Mouse (Mus musculus) heart, embryonic 11.5 days (tissue): ENCODE results near the gene Dhx38. TPM values are rescaled to one million over a fixed set of nuclear protein-coding genes. Genes with fewer than 3 reads are reported as not detected.

Source experiments
- ATAC-seq: fragments of 200-750 bp; cut with Nextera tagmentation; replicated peaks from 2 replicates; pipeline ENCODE4 v1.8.0; 2017; ENCODE audit warnings: moderate library complexity; ENCODE audit not compliant: insufficient number of reproducible peaks, low FRiP score, low TSS enrichment
- H3K27ac ChIP-seq: fragments of 300-500 bp; sonication (generic); 2 replicates; pipeline ENCODE4 v1.5.1; 2014; ENCODE audit warnings: mild to moderate bottlenecking, low read depth, low read length
- H3K27me3 ChIP-seq: fragments of 300-500 bp; sonication (generic); 2 replicates; pipeline ENCODE4 v1.6.1; 2014; ENCODE audit warnings: mild to moderate bottlenecking, low read length, mixed read lengths; ENCODE audit not compliant: control insufficient read depth, insufficient read depth
- H3K36me3 ChIP-seq: fragments of 300-500 bp; sonication (generic); 2 replicates; pipeline ENCODE4 v1.6.1; 2014; ENCODE audit warnings: mild to moderate bottlenecking, low read length, moderate library complexity, mixed read lengths; ENCODE audit not compliant: control insufficient read depth, insufficient read depth
- H3K4me1 ChIP-seq: fragments of 300-500 bp; sonication (generic); 2 replicates; pipeline ENCODE4 v1.6.1; 2014; ENCODE audit warnings: low read length; ENCODE audit not compliant: control insufficient read depth, insufficient read depth
- H3K4me2 ChIP-seq: fragments of 300-500 bp; sonication (generic); 2 replicates; pipeline ENCODE4 v1.6.1; 2014; ENCODE audit warnings: mild to moderate bottlenecking, moderate library complexity
- H3K4me3 ChIP-seq: fragments of 300-500 bp; sonication (generic); 2 replicates; pipeline ENCODE4 v1.5.1; 2014; ENCODE audit warnings: low read depth, low read length
- H3K9ac ChIP-seq: fragments of 300-500 bp; sonication (generic); 2 replicates; pipeline ENCODE4 v1.6.1; 2014; ENCODE audit warnings: mild to moderate bottlenecking, low read depth, low read length, moderate library complexity
- H3K9me3 ChIP-seq: fragments of 300-500 bp; sonication (generic); replicated peaks from 2 replicates; pipeline ENCODE4 v1.6.1; 2016; ENCODE audit warnings: low read length; ENCODE audit not compliant: control insufficient read depth
- WGBS: fragments of 180-500 bp; shearing (Covaris S2); extraction: QIAGEN DNeasy Blood & Tissue Kit; methylation state at CpG from one replicate; pipeline ENCODE4 v1.1.7; 2014; ENCODE audit not compliant: insufficient replicate concordance; 5-methylcytosine and 5-hydroxymethylcytosine counted together
- polyA plus RNA-seq: library from polyadenylated mRNA; unstranded; fragments of >200 nt; fragmentation: Nextera tagmentation; extraction: Ambion mirVana; gene quantifications from 2 replicates; pipeline ENCODE4 v1.2.1, GENCODE M21; 2014

Gene Dhx38
- polyA plus RNA-seq, 1 experiment from 2014 or later: 12.1 TPM

DNA sequence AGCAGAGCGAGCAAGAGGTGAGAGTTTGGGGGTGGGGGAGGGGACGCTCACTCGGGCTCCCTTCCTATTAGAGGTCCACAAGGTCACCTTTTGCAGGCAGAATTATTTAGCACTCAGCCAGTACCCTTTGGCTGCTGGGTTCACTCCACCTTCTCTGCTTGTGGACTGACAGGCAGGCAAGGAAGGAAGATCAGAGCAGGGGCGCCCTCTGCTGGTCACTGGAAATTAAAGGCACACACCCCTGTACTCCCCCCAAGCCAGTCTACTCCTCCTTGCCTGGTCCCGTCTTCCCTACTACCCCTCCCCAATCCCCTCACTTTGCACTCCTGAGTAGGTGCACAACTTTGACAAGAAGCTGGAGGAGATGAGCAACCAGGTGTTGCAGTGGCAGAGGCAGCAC is 29.0 kb downstream of the Dhx38 start:
- peak; percentile 72 for ATAC-seq
- no peaks in the 10 kb centered on the region for H3K27me3 ChIP-seq
- H3K4me1 ChIP-seq: 0 out of 2 replicates have a peak, but pooled peaks cover 2% of the 10 kb centered on the region
- 6% methylated on average over 5 of the region's 5 CpGs for WGBS
- no peaks in the 10 kb centered on the region for H3K36me3 ChIP-seq
- 0 out of 2 replicates have a peak overlapping the region, but pooled peaks have one; percentile 39 for H3K9ac ChIP-seq
- H3K4me3 ChIP-seq: 0 out of 2 replicates have a peak overlapping the region, but pooled peaks have one; percentile 17
- no peak overlapping the region for H3K27ac ChIP-seq
- no peaks in the 10 kb centered on the region for H3K9me3 ChIP-seq
- peak overlapping the region; percentile 47; the same call in 1 of the 2 replicates for H3K4me2 ChIP-seq

DNA sequence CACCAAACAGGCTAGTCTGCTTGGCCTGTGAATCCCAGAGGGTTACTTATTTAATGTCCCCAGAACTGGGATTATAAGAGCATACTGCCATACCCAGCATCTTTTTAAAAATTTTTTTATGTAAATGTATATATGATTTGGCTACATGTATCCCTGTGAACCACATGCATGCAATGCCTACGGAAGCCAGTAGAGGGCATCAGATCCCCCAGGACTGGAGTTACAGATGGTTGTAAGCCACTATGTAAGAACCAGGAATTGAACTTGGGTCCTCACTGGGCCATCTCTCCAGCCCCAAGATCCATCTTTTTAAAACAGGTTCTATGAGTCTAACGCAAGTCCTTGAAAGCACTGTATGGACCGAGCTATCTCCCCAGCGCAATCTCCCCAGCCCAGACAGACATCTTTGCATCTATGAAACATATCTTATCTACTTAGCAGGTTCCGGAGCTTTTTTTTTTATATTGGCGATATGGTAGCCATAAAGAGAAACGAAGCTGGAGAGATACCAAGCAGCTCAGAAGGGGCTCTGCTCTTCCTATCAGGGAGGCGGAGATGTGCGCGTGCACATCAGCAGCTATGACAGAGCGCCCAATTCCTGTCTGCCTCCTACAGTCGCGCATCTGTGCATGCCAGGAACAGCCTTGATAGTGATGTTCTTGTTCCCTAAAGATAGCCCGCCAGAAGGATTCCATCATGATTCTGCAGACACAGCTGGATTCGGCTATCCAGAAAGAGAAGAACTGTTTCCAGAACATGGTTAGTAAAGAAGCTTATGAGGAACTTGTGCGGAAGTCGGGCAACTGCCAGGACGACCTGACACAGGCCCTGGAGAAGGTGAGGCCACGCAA is 30.3 kb downstream of the Dhx38 start:
- Histone ChIP-seq H3K9ac (no peak overlapping the region), H3K27me3 (no peaks in the 10 kb centered on the region), H3K4me1 (0 out of 2 replicates have a peak, but pooled peaks cover 2% of the 10 kb centered on the region), H3K4me2 (no peak overlapping the region), H3K9me3 (no peaks in the 10 kb centered on the region), H3K27ac (no peak overlapping the region), H3K4me3 (no peak overlapping the region), H3K36me3 (no peaks in the 10 kb centered on the region)
- 74% methylated on average over 19 of the region's 19 CpGs for WGBS
- ATAC-seq: no peak

DNA sequence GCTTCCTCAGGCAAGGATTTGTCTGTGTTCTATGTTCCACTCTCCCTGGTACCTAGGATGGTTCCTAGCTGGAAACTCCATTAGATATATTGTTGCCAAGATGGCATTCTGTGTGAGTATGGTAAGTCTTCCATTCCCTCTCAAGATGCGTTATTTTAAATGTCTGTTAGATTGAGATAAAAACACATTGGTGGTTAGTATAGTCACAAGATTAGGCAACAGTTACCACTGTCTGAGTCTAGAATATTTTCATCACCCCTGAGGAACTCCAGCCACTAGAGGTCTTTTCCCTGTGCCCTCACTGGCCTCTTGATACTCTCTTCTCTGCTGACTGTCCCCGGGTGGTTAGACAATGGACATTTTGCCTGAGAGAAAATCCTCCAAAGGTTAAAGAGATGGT is 41.7 kb downstream of the Dhx38 start:
- H3K4me2 ChIP-seq: no peak overlapping the region
- no peak for ATAC-seq
- no peak overlapping the region for H3K9ac ChIP-seq
- no peak overlapping the region for H3K27ac ChIP-seq
- no peaks in the 10 kb centered on the region for H3K9me3 ChIP-seq
- 68% methylated on average over 2 of the region's 2 CpGs for WGBS
- H3K27me3 ChIP-seq: 0 out of 2 replicates have a peak, but pooled peaks cover 3% of the 10 kb centered on the region
- H3K4me1 ChIP-seq: no peaks in the 10 kb centered on the region
- no peaks in the 10 kb centered on the region for H3K36me3 ChIP-seq
- H3K4me3 ChIP-seq: no peak overlapping the region

DNA sequence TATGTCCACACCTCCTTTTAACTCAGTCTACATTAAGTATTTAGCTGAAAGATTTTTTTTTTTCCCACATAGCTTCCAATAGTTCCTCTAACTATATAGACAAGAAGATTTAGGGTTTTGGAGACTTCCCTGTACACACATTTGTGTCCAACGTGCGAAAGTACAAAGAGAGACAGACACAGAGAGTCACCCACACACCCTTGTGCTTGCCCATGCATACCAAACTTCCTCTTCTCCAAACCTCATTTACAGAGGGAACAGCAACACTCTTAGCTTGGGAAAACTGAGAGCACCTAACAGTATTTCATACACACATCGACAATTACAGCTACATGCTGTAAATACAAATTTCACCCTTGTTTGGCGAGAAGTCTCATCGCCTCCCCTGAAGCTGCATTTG is 60.1 kb downstream of the Dhx38 start:
- no peaks in the 10 kb centered on the region for H3K9me3 ChIP-seq
- H3K36me3 ChIP-seq: no peaks in the 10 kb centered on the region
- ATAC-seq: no peak
- WGBS: 86% methylated on average over 5 of the region's 5 CpGs
- H3K9ac ChIP-seq: no peak overlapping the region
- no peak overlapping the region for H3K4me2 ChIP-seq
- no peaks in the 10 kb centered on the region for H3K4me1 ChIP-seq
- no peaks in the 10 kb centered on the region for H3K27me3 ChIP-seq
- no peak overlapping the region for H3K27ac ChIP-seq
- no peak overlapping the region for H3K4me3 ChIP-seq

DNA sequence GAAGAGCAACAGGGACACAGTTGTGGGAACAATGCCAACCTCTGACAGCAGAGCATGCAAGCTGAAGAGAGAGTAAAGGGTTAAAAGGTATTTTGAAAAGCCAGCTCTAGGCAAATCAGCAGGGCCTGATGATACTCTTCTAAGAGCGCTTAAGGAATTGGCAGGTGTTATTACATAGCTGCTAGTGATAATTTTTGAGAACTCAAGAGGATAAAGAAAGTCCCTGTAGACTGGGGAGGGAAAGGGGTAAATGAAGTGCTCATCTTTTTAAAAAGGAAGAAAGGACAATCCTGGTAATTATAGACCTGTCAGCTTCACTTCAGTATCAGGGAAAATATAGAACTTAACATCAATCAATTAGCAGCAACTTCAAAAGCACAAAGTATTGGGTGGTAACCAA is 62.1 kb downstream of the Dhx38 start:
- ATAC-seq: no peak
- WGBS: 61% methylated on average over 1 of the region's 1 CpGs
- Histone ChIP-seq H3K9ac (no peak overlapping the region), H3K4me3 (no peak overlapping the region), H3K4me2 (no peak overlapping the region), H3K27ac (no peak overlapping the region), H3K4me1 (no peaks in the 10 kb centered on the region), H3K36me3 (no peaks in the 10 kb centered on the region), H3K27me3 (no peaks in the 10 kb centered on the region), H3K9me3 (no peaks in the 10 kb centered on the region)

DNA sequence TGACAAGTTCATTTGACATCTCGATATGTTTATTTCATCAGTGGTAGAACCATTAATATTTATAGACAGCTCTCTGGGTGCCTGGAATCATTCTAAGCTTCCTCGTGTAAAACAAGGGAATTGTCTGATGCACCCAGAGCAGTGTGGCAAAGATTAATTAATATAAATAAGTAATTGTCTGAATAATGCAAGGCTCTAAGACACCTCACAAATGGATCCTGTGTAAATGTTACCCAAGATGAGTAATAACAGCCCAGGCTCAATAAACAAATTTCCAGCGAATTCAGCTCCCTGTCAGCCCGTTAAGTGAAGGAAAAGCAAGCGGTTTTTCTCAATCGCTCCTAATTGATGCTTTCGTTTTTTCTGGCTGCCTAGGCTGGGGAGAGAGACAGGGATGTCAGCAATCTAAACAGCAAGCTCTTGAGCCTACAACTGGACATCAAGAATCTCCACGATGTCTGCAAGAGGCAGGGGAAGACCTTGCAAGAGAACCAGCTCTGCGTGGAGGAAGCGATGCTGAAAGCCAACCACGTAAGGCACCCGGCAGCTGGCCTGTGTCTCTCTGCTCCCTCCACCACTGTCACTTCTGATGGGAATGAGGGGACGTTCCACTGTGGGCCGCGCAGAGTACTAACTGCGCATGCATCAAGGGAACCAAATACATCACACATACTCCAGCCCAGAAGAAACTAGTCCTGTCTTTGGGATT is 66.5 kb downstream of the Dhx38 start:
- no peak for ATAC-seq
- Histone ChIP-seq H3K4me3 (no peak overlapping the region), H3K4me1 (no peaks in the 10 kb centered on the region), H3K4me2 (no peak overlapping the region), H3K9me3 (no peaks in the 10 kb centered on the region), H3K27me3 (no peaks in the 10 kb centered on the region), H3K36me3 (no peaks in the 10 kb centered on the region), H3K9ac (no peak overlapping the region), H3K27ac (no peak overlapping the region)
- 71% methylated on average over 16 of the region's 16 CpGs for WGBS

Other genes starting within 250 kb of the Dhx38 start
- 0.10 and 0.28 TPM in 2 replicates for gene Pmfbp1, start 71.8 kb downstream of the Dhx38 start, polyA plus RNA-seq
- gene Txnl4b, start within 50 bp of the Dhx38 start, polyA plus RNA-seq: 18.9 and 19.2 TPM in 2 replicates
- gene Hp, start 13.3 kb upstream of the Dhx38 start, polyA plus RNA-seq: 0.54 and 0.74 TPM in 2 replicates
- 32.2 and 36.0 TPM in 2 replicates for gene Dhodh, start 42.8 kb upstream of the Dhx38 start, polyA plus RNA-seq
- gene Pkd1l3, start 48.7 kb upstream of the Dhx38 start, polyA plus RNA-seq: 0.34 and 0.41 TPM in 2 replicates
- 89.6 and 106 TPM in 2 replicates for gene Ist1, start 127.4 kb upstream of the Dhx38 start, polyA plus RNA-seq
- gene Zfp821, start 139.7 kb upstream of the Dhx38 start, polyA plus RNA-seq: 17.0 and 19.6 TPM in 2 replicates
- 5.4 and 5.5 TPM in 2 replicates for gene Atxn1l, start 171.9 kb upstream of the Dhx38 start, polyA plus RNA-seq
- 22.1 and 35.4 TPM in 2 replicates for gene Ap1g1, start 212.7 kb upstream of the Dhx38 start, polyA plus RNA-seq